Mouse (Mus musculus): ENCODE measurements around the gene Tbc1d2.

GRCm38 (mm10) chr4:46696467-46696866 lies 46.5 kb upstream of the Tbc1d2 start:
- TF ChIP-seq CTCF (conservative IDR thresholded peaks at IDR 0.05; ENCODE audit: low read length) (no peak), NANOG (IDR thresholded peaks at IDR 0.05; ENCODE audit: borderline replicate concordance, low read length) (no peak), POU5F1 (IDR thresholded peaks at IDR 0.05; ENCODE audit: borderline replicate concordance, low read length) (no peak)
